19 mouse cellular contexts compared by ENCODE assay signal in the genomic region with DNA sequence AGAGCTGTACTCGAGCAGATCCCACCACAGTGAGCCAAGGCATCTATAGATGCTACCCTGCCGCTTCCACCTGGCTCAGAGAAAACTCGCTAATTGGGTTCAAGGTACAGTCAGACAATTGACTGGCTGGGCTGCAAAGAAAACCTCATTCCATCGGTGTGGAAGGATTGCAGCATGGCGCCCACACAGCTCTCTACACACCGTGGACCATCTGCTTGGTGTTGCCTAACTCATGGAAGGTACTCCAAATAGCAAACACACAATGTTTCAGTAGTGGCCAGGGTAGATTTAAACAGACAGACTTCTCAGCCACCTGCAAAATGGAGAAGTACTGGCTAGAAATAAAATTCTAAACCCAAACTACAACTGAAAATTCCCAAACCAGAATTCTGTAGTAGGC. TPM values are rescaled to one million over a fixed set of nuclear protein-coding genes. Genes with fewer than 3 reads are reported as not detected.
DNase-seq lines count a peak whose midpoint lies in the region; ATAC-seq lines count a peak whose summit lies in the region.
"Had no signal": no experiment of that assay in that cellular context is flagged by ENCODE, and none has a peak within 500 bp of the region (broad histone marks: within the 10 kb centered on the region; RNA-seq: fewer than 3 reads in every experiment).

No protein-coding gene starts in this region.

- intact Hi-C loops in left cerebral cortex, postnatal 4 days (cut with DNase I), result no loop called here

- ATAC-seq in granulocyte monocyte progenitor cell, adult 5-6 weeks (replicated peaks; ENCODE audit: poor library complexity, severe bottlenecking), result 0 out of 2 replicates have a peak, but pooled peaks have one; percentile 22
- ATAC-seq: forebrain, embryonic 14.5 days; midbrain, embryonic 15.5 days had no signal

- DNase-seq in left cerebral cortex, adult 18-20 months (ENCODE audit: low spot score in 2 of 2), result peak; percentile 43 to 55
- DNase-seq in left cerebral cortex, adult 11 months (ENCODE audit: low spot score), result no peak
- DNase-seq in brain, adult 2 months (ENCODE audit: low read depth, low spot score), result peak; percentile 79
- DNase-seq in left cerebral cortex, postnatal 4 days, result peak; percentile 18
- no peak for DNase-seq in yolk sac, embryonic 10.5 days (ENCODE audit: low spot score)
- DNase-seq in lung, postnatal 14 days, result no peak
- DNase-seq: adrenal gland, postnatal 10 days; cerebellum, adult 8-10 months; cerebellum, postnatal 36 days; gastrocnemius, postnatal 25 days; heart, postnatal 36 days; kidney, adult 11 months; kidney, postnatal 4 days; liver; spleen, adult 18-20 months had no signal

RNA-seq across cellular contexts. Expression of a gene that starts 57.4 kb away (rescaled TPM):
- 10 to 100 TPM; 70.4 to 92.7 TPM for total RNA-seq in left cerebral cortex, adult 18-20 months (2021)
- total RNA-seq in granulocyte monocyte progenitor cell, adult 5-6 weeks (2014; fragmentation: Nextera tagmentation), result 49.6 and 64.2 TPM in 2 replicates
- 64.1 and 102 TPM in 2 replicates for total RNA-seq in granulocyte monocyte progenitor cell, adult 5-6 weeks (2017)
- 10 to 100 TPM; 36.5 to 36.7 TPM for total RNA-seq in left cerebral cortex, postnatal 4 days (2021)
- total RNA-seq: MEL had no signal

Comparison
In these comparisons a context has a peak if more than half of its experiments do, and no peak if none do; other contexts are left out.
1. DNase-seq: peak in left cerebral cortex, adult 18-20 months (2 of 2), brain, adult 2 months (single experiment) and left cerebral cortex, postnatal 4 days (single experiment); none in left cerebral cortex, adult 11 months (single experiment), yolk sac, embryonic 10.5 days (single experiment) and lung, postnatal 14 days (single experiment).